Mouse (Mus musculus) kidney, adult 11 months (tissue): ENCODE results near the gene Gpc2.

Experiments used
- DNase-seq: peaks from one replicate; pipeline ENCODE4 v3.0.0; 2022

Gpc2 gene

GRCm38 (mm10) chr5:138260834-138261233 lies 19.0 kb downstream of the Gpc2 start:
- no peak for DNase-seq

- DNase-seq: no peak
Observed at GRCm38 (mm10) chr5:138260051-138260450, 19.8 kb downstream of the Gpc2 start.

- DNase-seq: no peak
Observed at GRCm38 (mm10) chr5:138258993-138259392, 20.8 kb downstream of the Gpc2 start.

DNA sequence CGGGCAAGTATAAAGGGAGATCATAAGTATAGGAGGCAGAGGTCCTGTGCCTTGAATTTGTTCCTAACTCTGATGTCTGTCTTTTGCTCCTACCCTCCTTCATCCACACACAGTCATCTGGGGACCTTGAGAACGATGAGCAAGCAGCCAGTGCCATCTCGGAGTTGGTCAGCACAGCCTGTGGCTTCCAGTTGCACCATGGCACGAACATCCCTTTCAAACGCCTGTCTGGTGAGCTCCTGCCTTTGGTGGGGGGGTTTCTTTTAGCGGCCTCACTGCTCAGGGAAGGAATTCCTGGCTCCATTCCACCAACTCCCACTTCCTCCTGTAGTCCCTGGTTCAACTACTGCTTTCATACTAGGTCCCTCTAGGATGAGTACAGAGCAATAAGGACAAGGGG lies 21.3 kb downstream of the Gpc2 start:
- no peak for DNase-seq

- DNase-seq: no peak
Observed at GRCm38 (mm10) chr5:138258078-138258477, 21.7 kb downstream of the Gpc2 start.

DNA sequence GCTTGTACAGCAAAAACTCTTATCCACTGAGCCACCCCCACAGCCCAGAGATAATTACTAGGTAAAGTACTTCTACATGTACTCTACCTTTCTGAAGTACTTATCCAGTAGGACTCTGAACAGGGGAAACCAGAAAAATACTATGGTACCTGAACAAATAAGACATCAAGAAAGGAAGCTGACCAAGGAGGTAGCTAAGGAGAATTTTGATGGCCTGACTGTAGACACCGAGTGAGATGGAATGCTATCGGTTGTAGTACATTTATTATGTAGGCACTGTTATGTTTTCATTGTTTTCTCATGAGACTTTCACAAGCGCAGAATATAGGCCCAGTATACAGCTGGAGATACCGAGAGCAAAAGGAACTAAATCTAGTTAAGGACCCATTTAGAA lies 22.2 kb downstream of the Gpc2 start:
- no peak for DNase-seq

DNA sequence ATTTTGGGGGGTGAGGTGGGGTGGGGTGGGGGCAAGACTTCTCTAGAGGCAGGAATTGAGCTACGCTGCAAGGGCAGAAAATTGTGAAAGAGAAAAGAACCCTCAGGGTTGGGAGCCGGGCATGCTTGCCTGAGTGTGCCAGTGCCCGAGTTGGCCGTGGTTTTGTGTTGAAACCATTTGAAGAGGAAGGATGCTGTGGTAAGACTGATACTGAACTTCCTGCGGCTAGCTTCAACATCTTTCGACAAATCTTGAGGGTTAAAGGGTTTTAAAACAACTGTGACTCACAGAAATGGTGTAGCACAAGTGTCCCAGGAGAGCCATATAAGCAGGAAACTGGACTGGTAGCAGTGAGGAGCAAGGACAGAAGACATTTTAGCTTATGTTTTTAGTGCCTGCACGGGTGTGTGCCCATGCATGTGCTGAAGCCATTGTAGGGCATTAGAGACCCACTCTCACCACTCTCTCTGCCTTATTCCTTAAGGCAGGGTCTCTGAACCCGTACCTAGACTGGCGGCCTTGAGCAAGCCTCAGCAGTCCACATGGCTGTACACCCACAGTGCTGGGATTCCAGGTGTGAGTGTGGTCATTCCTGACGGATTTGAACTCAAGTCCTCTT lies 22.7 kb downstream of the Gpc2 start:
- no peak for DNase-seq

GRCm38 (mm10) chr5:138256094-138256467 lies 23.7 kb downstream of the Gpc2 start:
- no peak for DNase-seq

- DNase-seq: peak; percentile 98
Observed at GRCm38 (mm10) chr5:138255353-138256093, 24.3 kb downstream of the Gpc2 start, which contains the start of gene Lamtor4. TSS of gene Lamtor4 (plus strand) at chr5:138255482.

DNA sequence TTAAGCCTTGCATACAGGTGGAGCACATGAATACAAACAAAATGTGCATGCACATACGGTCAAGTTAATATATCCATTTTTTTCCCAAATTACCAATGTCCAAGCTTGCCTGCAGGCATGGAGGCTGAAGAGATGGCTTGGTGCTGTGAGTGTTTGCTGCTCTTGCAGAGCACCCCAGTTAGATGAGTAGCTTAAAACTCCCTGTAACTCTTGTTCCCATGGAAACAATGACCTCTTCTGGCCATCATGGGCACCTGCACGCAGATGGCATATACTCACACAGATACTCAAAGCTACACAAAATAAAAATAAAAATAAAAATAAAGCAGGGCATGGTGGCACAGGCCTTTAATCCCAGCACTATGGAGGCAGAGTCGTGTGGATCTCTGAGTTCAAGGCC lies 26.7 kb downstream of the Gpc2 start:
- DNase-seq: no peak

GRCm38 (mm10) chr5:138251144-138251543 lies 28.7 kb downstream of the Gpc2 start:
- DNase-seq: no peak

DNA sequence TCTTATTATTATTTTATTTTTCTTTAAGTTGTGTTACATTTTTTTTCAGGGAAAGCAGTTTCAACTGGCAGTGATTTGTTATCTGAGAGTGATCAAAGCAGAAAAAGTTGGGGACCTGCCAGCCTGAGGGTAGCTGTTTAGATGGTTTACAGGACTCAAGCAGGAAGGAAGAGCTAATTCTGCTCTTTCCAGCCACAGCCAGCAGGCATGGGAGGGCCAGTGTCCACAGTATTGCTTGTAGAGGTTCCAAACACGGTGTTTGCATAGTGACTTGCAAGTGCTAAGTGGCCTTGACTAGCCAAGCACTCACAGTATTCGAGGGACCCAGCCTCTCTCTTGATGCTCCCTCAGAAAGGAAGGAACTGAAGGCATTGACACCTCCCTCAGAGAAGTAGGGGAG lies 38.3 kb downstream of the Gpc2 start:
- DNase-seq: no peak

- no peak for DNase-seq
Observed at GRCm38 (mm10) chr5:138234224-138234623, 45.6 kb downstream of the Gpc2 start.

DNA sequence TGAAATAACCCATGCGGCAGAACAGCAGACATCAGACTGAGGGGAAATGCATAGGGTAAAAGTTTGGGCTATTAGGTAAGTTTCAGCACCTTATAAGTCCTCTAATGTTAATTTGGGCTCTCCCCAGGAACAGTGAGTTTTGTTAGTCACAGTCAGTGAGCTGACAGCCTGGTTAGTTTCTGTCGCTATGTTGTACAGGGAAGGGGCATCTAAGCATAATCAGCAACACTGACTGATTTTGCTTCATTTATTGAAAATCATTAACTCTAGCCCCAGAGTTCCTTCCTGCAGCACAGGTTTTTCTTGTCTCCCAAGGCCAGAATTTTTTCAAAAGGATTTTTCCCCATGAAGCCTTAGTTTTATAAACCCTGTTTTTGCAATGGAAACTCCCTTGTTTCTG lies 46.0 kb downstream of the Gpc2 start:
- DNase-seq: no peak

GRCm38 (mm10) chr5:138229511-138229910 lies 50.3 kb downstream of the Gpc2 start:
- DNase-seq: no peak

GRCm38 (mm10) chr5:138228026-138228425 lies 51.8 kb downstream of the Gpc2 start:
- no peak for DNase-seq

GRCm38 (mm10) chr5:138227367-138227766 lies 52.4 kb downstream of the Gpc2 start:
- DNase-seq: no peak

DNA sequence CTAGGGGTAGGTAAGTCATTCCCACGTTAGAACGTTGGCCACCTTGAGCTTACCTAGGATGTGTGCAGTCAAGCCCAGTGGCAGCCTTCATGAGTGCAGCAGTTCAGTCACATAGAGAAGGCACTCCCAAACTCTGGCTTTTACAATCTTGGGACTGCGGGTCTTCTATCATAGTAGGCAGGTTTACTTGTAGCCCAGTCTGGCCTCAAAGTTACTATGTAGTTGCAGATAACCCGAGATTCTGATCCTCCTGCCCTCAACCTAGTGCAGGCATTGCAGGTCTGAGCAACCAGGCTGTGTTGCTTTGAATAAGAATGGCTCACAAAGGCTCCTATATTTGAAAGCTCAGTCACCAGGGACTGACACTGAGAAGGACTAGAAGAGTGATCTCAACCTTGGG lies 53.3 kb downstream of the Gpc2 start:
- DNase-seq: no peak

DNA sequence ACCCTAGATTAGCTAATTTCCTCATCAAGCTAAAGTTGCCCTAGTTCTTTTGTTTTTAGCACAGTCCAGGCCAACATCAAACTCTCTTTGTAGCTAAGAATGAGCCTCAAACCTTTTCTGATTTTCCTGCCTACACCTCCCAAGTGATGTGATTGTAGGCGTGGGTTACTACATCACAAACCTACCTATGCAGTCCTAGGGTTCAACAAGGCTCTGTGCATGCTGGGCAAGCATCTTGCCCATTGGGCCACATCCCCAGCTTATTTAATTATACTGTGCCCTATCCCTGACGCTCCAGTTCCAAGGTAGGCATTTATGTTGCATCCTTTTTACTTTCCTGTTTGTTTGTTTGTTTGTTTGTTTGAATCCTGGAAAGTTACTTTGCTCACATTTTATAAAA lies 54.1 kb downstream of the Gpc2 start, which contains the start of gene Nxpe5:
Gene Nxpe5, plus strand, starts transcription at position 199 of the 400 bp plus-strand sequence.
- DNase-seq: no peak
